Mouse (Mus musculus) spleen, adult 2 months (tissue): ENCODE measurements around the gene Usp13.

Experiments
- CTCF ChIP-seq: fragments of 200-500 bp; IDR thresholded peaks from 2 replicates; pipeline ENCODE4 v1.5.1; 2011; ENCODE audit warnings: mild to moderate bottlenecking, inconsistent platforms; ENCODE audit not compliant: insufficient read depth, insufficient read length, insufficient replicate concordance; ENCODE audit errors: extremely low read depth
- POLR2A ChIP-seq: fragments of 200-500 bp; IDR thresholded peaks from 2 replicates; pipeline ENCODE4 v1.6.1; 2011; ENCODE audit warnings: low read depth, low read length, inconsistent platforms

- TF ChIP-seq CTCF (no peak), POLR2A (no peak)
Measured at GRCm38 (mm10) chr3:32824923-32825322, 7.6 kb downstream of the Usp13 start.
